Mouse (Mus musculus) midbrain, embryonic 16.5 days (tissue): Measurements from ENCODE around the gene Phyhipl. TPM values are rescaled to one million over a fixed set of nuclear protein-coding genes. Genes with fewer than 3 reads are reported as not detected.

Source experiments
- polyA plus RNA-seq: library from polyadenylated mRNA; unstranded; fragments of >200 nt; fragmentation: Nextera tagmentation; extraction: Ambion mirVana; gene quantifications from 2 replicates; pipeline ENCODE4 v1.2.1, GENCODE M21; 2015

The Phyhipl gene
- polyA plus RNA-seq, 1 experiment from 2014 or later = 327 TPM

Other genes with a start within 250 kb of the Phyhipl start
- 33.6 and 36.6 TPM in 2 replicates for gene Fam13c, start 215.5 kb downstream of the Phyhipl start, polyA plus RNA-seq